Mouse (Mus musculus) brain, embryonic 14.5 days (tissue): ENCODE measurements at regions not wholly inside any gene's neighbourhood (a gene's known extent, or its start where the extent isn't known, plus 50 kb on each side); places are given as distances from the start of the nearest gene placed in this dataset.

Source experiments
- CTCF ChIP-seq: fragments of 200-500 bp; IDR thresholded peaks from 2 replicates; pipeline ENCODE4 v1.5.1; 2012; ENCODE audit warnings: inconsistent platforms, mild to moderate bottlenecking, moderate library complexity, borderline replicate concordance; ENCODE audit not compliant: insufficient read depth, insufficient read length; ENCODE audit errors: extremely low read depth
- POLR2A ChIP-seq: fragments of 200-500 bp; IDR thresholded peaks from 2 replicates; pipeline ENCODE4 v1.6.1; 2012; ENCODE audit warnings: mild to moderate bottlenecking, inconsistent platforms, borderline replicate concordance; ENCODE audit not compliant: poor library complexity, insufficient read depth, insufficient read length, severe bottlenecking; ENCODE audit errors: extremely low read depth

DNA sequence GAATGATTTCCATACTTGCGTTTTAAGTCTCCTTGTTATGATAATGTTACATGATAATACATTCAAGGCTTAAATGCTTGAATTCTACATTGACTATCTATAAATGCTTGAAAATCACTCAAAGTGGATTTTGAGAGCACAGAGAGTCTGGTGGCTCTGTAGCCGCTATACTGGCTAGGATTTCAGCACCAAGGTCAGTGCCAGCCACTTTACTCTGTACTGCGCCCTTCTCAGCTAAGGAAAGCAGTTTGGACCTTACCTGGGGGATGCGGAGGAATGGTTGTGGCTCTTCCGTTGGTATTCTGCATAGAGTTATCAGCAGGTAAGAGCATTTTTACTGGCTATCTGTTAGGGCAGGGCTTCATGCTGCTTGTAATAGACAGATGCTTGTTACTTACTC, 94.3 kb downstream of the Med10 start:
- TF ChIP-seq CTCF, result no peak
- no peak for TF ChIP-seq POLR2A
